Mouse (Mus musculus): ENCODE measurements at regions not wholly inside any gene's neighbourhood (a gene's known extent, or its start where the extent isn't known, plus 50 kb on each side); places are given as distances from the start of the nearest gene placed in this dataset.

DNA sequence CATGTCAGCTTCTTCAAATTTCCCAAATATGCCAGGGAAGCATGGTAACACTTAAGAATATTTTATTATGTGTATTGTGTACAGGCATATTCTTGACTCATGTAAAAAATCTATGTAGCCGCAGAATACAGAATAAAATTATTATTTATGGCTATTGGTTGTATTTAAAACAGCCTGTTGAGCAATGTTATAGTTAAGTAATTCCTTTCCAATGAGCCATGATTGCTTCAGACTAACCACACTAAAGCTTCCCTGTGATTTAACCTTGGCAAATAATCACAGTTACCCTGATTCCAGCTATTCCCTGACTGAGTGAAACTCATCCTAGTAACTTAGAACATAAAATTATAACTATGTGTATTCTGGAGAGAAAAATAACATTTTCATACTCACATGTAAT lies 56.7 kb downstream of the 9130204L05Rik start:
- no peaks in the 10 kb centered on the region for H3K27me3 ChIP-seq (ENCODE audit: low read depth, poor library complexity, severe bottlenecking)
- no peak overlapping the region for H3K4me3 ChIP-seq
- no peak for DNase-seq (ENCODE audit: low spot score)
- no peaks in the 10 kb centered on the region for H3K36me3 ChIP-seq
- peaks cover 51% of the 10 kb centered on the region for H3K9me3 ChIP-seq (replicated peaks)
- H3K27ac ChIP-seq (replicated peaks): no peak overlapping the region
- H3K4me1 ChIP-seq: no peaks in the 10 kb centered on the region
- 90% methylated on average over 1 of the region's 1 CpGs for WGBS

- no peak for DNase-seq (ENCODE audit: low spot score)
- Histone ChIP-seq H3K4me1 (no peaks in the 10 kb centered on the region), H3K4me3 (no peak overlapping the region), H3K27ac (replicated peaks) (no peak overlapping the region), H3K9me3 (replicated peaks) (peaks cover 50% of the 10 kb centered on the region), H3K36me3 (no peaks in the 10 kb centered on the region), H3K27me3 (ENCODE audit: low read depth, poor library complexity, severe bottlenecking) (no peaks in the 10 kb centered on the region)
- 88% methylated on average over 1 of the region's 1 CpGs for WGBS
Observed at GRCm38 (mm10) chr3:91030161-91030560, 60.4 kb downstream of the 9130204L05Rik start.

Data from midbrain, embryonic 10.5 days (tissue).